Mouse (Mus musculus): ENCODE results near the gene Cd247.

The Cd247 gene

DNA sequence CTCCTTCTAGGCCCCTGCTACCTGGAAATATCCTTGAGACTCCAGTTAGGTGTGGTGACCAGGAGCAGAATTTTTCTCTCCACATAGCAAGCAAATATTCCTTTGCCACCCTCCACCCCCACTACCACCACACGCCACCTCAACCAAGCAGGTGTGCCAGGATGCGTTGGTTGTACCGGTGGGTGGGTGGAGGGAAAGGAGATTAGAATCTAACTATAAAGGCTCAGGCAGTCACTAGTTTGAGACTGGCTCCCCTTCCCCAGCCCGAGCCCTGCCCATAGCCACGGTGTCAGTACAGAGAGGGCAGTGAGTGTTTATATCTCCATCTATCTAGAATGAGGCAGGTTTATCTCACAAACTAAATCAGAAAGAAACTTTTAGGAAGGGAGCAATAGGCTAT, 39.7 kb downstream of the Cd247 start:
- DNase-seq: no peak

DNA sequence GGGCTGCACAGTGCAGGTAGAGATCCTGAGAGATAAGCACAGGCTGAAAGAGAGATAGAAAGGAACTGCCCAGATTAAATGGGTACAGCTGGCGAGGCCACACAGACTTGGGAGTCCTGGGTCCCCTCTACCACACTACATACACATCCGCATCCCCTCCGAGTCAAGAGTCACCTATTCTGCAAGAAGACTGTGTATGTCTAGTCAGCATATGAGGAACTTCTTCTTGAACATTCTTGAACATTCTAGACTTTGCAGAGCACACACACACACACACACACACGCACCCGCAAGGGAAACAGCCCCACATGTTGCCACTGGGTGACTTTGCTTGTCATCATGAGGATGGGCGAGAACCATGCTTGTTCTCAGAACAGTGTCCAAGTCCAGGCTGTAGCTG, 40.1 kb downstream of the Cd247 start:
- no peak for DNase-seq

DNA sequence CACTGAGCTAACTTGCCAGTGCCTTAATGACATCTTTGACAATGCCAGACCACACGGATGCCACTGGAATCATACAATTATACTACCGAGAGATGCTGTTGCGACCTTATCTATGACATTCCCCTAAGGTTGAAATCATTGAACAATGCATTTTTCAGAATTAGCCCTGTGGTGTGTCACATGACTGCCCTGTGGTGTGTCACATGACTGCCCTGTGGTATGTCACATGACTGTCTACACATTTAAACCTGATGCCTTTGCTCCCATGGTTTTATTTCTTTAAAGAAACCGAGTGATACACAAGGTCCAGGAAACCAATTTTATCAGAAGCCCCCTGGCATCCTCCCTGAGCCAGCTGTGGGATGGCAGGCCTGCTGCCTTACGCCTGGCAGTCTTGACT, 41.4 kb downstream of the Cd247 start:
- no peak for DNase-seq

DNA sequence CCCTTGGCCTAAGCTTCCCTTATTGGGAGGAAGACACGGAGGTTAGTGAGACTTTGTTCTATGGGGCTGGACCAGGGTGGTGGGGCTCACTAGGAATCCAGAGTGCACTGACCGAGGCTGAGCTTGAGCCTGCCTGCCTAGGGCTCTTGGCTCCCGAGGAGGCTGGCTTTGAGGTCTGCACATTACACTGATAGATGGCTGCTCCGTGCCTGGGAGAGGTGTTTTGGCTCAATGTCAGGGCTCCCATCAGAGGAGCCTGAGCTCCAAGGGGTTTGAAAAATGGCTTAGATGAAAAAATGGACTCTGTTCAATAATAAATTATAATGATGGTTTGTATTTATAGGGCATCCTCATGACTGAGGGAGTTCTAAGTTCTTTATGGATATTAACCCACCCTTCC, 44.8 kb downstream of the Cd247 start:
- DNase-seq: no peak

DNA sequence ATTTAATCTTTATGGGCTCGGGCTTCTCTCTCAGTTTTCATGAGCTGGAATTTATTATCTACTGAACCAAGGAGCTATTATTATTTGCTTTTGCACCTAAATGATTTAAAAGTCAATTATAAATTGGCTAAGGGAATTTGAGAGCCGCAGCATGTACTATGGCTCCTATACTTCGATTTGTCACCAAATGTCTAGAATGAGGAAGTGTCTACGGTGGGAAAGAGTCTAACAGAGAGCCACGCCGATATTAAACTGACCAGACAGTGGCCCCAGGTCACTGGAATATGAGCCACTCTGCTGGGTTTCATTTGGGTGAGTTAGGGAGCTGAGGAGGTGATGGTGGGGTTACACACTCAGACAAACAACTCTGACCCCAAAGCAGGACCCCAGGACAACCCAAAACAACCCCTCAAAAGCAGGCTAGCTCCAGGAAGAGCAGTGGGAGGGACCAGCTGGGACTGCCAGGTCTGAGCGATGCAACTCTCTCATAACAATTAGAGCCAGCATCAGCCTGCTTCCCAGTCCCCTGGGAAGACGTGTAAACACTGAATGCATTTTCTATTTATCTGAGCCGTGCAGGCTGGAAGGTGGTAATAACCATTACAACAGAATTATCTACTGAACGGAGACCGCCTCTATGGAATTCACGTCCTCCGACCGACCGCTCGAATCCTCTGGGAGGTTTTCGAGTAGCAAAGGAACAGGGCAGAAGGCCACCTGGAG, 45.6 kb downstream of the Cd247 start:
- DNase-seq: no peak

DNA sequence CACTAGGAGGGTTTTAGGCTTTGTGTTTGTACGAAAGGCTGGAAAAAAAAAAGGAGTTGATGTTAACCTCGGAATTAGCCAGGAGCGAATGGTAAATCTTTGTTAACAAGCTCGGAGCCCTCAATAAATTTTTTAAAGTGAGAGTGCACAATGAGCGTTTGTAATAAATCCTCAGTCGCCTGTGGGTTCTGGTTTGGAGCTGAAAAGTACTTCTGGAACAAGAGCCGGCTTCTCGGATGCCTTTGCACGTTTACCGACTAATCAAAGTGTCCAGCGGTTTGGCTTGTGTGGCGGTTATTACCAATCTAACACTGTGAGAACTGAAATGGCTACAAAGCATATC, 46.1 kb downstream of the Cd247 start:
- no peak for DNase-seq

DNA sequence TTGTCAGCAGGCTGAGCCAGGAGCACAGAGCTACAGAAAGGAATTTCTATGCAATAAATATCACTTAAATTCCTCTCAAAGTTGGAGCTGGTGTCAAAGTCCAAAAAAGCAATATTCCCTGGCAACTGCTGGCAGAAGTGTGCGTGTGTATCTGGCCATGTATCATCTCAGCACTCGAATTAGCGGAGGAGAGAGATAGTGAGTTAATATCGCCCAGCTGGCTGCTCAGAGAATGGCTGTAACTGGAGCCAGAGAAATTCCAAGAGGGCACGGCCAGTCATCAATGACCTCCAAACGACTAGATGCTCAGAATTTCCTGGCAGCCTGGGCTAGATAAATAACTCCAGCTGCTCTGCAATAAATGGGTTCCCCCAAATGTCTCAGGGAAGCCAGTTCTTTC, 48.0 kb downstream of the Cd247 start:
- DNase-seq: no peak

DNA sequence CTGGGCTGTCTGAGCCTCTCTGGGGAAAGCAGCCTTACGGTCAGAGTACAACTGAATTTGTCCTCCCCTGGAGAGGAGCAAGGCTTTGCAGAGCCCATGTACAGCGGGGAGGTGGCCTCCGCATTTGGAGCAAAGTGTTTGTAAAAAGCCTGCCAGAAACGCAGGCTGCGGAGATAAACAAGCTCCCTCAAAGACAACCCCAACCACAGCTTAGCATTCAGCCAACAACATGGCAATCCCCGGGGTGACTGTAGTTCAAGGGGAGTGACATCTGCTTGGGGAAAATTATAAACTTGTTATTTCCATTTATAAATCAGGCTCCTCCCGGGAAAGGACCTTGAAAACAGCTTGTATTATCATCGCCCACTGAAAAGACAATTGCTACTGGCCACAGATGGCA, 49.1 kb downstream of the Cd247 start:
- no peak for DNase-seq

DNA sequence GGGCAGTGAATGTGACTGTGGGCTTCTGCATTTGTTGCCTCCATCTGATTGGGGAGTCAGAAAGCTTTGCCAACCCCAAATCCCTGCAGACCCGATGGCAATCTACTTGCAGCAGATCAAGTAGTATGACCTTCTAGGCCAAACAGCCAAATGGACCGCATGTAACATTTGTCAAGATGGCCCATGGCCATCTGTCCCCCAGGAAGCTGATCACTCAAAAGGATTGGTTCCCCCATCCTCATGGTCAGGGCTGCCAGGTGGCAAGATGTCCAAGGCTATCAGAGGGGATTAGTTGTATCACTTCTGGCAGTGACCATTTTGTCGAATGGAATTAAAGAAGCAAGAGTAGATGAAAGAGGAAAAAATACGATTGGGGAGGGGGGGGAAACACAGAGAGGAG, 50.7 kb downstream of the Cd247 start:
- DNase-seq: no peak

DNA sequence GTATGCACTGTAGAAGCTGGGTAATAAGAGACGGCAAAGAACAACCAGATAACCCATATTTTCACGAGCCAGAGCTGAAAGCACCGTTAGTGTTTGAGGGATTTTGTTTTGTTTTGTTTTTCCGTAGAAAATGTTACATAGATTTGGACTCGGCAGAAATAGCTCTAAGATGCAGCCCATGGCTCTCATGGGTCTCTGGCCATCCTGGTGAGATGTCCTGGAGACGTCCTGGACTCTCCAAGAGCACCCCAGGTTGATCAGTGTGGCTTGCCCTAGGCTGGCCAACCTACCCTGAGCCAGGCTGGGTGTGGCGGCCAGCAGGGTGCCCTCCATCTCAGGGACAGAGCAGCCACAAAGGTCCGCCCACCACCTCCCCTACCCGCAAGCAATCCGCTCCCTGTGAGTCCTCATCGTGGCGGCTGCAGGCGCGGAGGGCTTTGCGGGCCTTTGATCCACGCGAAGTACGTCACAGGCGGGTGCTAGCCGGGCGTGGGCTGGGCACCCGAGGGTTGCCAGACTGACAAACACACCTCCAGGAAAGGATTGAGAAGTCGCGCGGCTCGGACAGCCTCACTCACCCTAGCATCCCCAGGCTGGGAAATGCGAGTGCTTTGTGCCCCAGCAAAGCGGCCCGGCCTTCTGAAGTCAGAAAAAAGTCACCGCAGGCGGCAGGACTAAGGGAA, 52.2 kb downstream of the Cd247 start:
- DNase-seq: peak; percentile 23 to 25

DNA sequence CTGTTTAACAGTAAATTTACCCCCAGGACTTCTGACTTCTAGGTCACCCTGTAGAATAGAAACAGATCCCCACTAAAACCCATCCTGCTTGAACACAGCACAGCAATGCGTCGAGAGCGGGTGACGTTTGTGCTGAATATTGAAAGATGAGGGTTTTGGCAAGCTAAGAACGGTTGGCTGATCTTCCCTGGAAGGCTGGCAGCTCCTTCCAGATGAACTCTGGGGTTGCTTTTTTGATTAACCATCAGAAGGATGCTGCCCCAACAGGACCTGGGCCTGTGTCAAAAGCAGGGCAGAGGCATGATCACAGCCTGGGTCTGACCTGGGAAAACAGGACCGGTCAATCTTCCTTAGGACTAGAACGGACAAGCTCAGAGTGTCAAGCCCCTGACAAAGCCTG, 53.7 kb downstream of the Cd247 start:
- DNase-seq: no peak

DNA sequence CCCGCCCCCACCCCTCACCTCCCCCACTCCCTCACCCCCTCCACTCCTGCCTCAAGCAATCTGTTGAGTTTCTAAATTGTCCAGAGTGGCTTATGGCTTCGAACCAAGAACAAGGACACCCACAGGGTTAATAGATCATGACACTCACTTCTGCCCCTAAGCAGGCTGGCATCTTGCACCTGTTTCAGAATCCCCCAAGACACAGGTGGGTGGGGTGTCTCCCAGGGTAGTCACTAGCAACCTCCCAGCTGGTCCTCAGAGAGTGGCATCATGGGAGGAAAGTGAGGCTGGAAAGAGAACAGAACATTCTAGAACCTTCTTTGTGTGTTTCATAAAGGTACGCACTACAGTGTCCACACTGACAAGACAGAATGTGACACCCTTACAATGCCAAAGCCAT, 55.1 kb downstream of the Cd247 start:
- DNase-seq: peak in 1 of 2 experiments; percentile 22

DNA sequence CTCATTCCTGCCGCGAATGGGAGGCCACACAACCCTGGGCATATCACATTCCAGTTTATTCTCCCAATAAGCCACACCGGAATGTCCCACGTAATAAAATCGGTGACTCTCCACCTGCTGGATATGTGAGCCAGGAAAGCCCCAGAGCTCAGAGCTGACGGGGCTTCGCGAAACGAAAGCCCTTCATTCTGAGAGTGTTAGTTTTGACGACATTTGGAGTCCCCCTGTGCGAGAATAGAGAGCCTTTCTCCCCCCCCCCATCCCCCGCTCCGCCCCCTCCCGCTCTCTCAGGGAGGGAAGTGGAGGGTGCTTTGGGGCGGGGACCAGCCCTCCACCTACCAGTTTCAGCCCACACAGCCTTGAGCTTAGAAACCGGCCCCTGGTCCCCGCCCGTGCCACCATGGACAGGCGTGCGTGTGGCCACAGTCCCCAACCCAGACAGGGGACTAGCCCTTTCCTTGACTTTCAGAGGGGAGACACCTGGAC, 56.0 kb downstream of the Cd247 start:
- DNase-seq: peak; percentile 59 to 63

DNA sequence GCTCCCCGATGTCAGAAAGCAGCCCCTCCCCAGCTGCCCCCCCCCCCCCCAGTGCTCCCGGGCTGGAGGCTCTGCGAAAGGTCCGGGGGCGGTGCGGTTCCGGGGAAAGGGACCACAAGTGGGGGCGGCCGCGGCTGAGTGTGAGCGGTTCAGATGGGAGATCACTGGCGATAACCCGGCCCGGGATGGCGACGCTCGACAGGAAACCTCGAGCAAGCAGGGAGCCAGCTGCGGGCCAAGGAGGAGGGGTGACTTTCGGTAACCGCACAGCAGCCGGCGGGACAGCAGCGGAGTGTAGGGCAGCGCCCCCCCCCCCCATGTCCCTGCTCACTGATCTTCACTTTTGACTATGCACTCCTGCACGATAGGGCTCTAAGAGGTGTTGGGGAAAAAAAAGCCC, 56.5 kb downstream of the Cd247 start:
- DNase-seq: peak; percentile 50 to 52

DNA sequence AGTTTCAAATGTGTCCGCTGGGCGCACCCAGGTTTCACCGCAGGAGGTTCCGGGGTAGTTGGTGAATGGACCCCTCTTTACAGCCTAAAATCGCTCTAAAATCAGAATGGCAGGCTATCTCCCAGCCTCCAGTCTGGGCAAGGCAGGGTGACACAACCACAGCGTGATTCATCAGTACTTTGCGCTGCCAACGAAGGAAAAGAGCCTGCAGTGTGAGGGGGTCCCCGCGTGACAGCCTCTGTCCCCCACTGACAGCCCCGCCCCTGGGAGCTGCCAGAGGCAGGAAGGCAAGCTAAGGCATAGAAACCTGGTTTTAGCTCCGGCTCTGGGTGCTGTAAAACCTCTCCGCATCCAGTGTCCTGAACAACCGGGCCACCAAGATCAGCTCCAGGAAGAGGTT, 56.9 kb downstream of the Cd247 start:
- DNase-seq: peak; percentile 58 to 62

DNA sequence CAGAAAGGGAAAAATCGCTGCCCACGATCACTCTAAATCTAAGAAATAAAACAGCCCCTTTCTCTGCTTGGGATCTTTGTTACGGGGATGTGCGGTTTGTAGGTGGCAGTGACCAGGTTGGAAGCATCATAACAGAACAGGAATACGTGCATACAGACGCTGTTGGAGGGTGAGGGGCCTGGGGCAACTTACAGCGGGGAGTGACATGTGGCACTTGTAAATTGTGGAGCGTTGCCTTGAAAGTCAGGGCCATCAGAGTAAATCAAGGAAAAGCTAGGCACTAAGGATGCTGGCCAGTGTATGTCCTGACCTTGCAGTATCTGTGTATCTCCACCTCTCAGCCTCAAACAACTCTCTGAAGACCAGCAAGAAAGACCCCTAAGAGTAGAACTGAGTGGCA, 59.9 kb downstream of the Cd247 start:
- DNase-seq: no peak

DNA sequence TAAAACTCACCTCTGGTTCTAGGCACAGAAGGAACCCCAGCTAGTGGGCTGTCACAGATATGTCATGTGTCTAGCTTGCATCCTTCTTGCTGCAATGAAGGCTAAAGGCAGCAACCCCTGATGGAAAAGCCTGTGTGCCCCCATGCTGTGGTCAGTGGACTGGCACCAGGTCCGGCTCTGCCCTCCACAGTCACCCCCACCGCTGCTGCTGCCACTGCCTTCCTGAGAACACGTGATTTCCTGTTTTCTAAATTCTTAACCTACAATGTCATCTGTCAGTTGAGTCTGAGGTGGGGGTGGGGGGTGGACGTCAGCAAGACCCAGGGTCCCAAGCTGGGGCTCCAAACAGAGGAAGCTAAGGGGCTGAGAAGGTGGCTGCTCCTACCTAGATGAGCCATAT, 60.4 kb downstream of the Cd247 start:
- peak; percentile 40 to 44 for DNase-seq

DNA sequence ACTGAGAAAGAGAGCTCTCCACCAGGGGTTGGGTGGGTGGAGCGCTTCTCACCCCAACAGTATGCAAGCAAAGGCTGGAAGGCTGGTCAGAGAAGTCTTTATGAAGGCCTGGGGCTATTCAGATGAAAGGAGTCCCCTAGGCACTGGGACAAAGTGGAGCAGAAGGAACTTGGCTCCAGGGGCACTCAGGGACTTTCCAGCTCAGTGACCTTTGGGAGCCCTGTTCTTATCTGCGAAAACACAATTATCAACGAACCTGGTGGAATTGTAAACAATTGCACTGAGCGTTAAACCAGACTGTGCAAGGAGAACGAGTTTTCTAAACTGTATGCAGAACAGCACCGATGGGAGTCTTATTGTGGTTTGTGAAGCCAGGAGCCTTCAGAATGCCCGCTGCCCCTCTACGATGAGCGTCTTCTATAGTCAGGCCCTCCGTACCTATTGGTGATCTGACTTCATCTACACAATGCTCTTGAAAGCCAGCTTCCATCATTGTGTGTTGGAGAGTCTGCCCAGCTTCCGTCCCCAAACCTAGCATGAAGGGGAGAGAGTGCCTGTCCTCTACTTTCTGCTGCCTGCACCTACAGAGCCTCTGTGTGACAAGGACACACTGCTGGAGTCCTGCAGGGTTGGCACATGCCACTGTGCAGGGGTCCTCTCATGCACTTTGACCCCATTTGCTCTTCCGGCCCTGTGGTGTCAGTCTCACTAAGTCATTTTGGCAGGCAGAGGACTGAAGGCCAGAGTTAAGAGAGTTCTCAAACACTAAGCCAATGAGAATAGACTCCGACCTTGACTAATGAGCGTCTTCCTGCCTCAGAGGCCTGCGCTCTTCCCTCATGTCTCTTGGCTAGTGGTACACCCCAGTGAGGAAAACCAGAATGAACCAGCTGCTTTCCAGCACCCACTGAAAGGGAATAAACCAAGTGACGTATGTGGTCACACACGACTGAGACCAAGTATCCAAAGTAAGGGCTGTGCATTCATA, 61.3 kb downstream of the Cd247 start:
- DNase-seq: no peak

DNA sequence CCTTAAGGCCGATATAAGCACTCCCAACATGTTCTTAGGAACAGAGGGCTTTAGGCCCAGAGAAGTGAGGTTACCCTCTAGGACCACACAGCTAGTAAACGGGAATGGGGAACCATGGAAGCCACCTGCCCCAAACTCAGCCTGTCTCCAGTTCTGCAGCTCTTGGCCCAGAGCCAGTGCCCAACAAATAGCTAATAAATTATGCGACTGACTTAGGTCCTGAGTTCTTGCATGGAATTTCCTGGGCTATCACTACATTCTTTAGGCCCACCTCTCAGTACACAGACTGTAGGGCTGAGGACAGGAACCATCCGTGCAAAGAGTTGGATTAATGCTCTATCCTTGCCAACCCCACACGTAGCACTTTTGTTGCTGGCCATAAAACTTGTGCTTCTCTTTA, 63.6 kb downstream of the Cd247 start:
- no peak for DNase-seq

DNA sequence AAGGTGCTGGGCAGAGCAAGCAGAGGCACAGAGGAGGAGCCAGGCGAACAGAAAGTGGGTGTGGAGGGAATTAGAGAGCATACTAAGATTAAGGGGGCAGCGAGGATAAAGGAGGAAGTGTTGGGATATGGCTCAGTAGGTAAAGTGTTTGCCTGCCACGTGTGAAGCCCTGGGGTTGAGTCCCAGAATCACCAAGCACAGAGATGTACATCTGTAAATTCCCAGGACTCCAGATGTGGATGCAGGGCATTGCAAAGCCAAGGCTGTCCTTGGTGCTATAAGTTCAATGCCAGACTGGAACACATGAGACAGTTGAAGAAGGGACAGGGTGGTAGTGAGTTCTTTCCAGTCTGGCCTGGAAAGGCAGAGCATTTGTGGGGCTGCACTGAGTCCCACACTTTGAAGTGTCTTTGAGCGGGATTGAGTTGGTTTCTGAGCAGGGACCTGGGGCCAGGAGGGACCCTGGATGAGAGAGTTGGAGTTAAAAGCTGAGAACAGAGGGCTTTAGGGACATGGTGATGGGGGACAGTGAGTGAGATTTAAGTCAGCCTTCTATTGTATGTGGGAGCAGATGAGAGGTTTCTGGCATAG, 64.7 kb downstream of the Cd247 start:
- no peak for DNase-seq

DNA sequence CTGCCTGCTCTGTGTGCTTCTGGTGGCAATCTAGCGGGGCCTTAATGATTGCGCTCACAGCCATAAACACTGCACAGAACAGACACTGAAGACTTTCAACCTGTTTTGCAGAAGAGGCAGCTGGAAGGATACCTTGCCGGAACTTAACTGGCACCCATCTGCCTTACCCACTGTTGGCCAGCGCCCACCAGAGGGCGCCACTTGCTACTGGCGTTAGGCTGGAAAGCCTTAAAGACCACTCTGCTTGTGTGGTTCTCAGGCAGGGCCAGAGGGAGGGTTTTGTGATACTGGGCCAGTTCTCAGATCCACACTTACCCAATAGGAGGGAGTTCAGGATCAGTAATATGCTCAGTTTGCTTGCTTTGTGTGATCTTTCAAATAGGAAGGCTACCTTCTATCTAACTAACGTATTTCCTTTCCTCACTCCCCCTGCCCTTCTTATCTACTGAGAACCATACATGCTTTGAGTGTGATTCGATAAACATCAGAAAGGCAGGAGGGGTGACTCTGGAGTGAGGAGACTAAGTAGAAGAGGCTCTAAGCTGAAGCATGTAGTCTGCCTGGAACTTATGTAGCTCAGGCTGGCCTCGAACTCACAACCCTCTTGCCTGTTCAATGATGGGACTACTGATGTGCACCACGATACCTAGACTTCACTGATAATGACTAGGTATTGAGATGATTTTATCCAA, 65.4 kb downstream of the Cd247 start:
- DNase-seq: peak; percentile 86

DNA sequence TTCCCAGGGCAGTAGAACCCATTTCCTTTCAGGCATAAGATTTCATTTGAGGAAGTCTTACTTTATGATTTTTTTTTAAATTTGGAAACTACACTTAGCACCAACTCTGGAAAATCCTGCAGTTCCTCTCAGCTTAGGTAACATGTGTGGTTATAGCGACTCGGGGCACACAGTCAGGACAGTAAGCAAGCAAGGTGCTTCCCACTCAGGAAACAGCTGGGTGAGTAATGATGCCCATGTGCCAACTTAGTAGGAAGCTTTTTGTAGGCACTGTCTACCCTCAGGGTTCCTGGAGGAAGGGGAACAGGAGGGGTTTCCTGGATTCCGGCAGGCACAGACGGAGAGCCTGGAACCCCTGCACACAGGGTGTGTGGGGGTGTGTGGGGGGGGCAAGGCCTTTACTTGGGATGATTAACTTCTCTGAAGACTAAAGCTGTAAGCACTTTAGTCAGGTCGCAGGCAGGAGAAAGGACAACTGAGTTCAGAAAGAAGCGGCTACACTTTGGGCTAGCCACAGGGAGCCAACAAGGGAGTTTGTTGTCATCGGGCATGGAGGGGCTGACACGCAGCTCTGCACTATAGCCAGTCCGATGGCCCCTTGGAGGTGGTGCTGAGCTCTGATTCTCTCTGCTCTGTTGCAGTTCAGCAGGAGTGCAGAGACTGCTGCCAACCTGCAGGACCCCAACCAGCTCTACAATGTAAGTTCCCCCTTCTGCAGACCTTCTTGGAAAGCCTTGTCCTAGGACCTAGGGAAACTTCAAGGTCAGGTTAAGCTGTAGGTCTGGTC, 67.5 kb downstream of the Cd247 start:
- no peak for DNase-seq
